ENCODE assay signal across 8 mouse cellular contexts in genomic region chr1:75264091-75264880, GRCm38 (mm10). TPM values are rescaled to one million over a fixed set of nuclear protein-coding genes. Genes with fewer than 3 reads are reported as not detected.
DNase-seq lines count a peak whose midpoint lies in the region; ATAC-seq and TF ChIP-seq lines count a peak whose summit lies in the region.

Gene Ptprn (minus strand): TSS chr1:75264502.

- DNase-seq in heart, postnatal 36 days: no peak
- DNase-seq in cerebellum, adult 2 months: peak; percentile 88 to 91
- peak; percentile 76 to 88 for DNase-seq in frontal cortex, adult 2 months (ENCODE audit: extremely low spot score in 1 of 2, low spot score in 1 of 2)
- DNase-seq in left cerebral cortex, adult 9 months (ENCODE audit: low spot score in 2 of 2): peak; percentile 68 to 87
- DNase-seq in right cerebral cortex, adult 18-20 months: peak; percentile 91
- DNase-seq in ovary, adult 18-20 months (ENCODE audit: low spot score): no peak
- no peak for DNase-seq in lung, adult 18-20 months

- ATAC-seq in heart, embryonic 12.5 days (ENCODE audit: insufficient number of reproducible peaks, low FRiP score): peak; percentile 51; the same call in 1 of the 2 replicates

- WGBS in heart, embryonic 12.5 days: 11% methylated on average over 32 of the region's 32 CpGs
- 7% methylated on average over 32 of the region's 32 CpGs for WGBS in cerebellum, adult 2 months

- H3K36me3 ChIP-seq in heart, embryonic 12.5 days: no peaks in the 10 kb centered on the region

- H3K4me3 ChIP-seq in heart, embryonic 12.5 days: peak within 1 kb of the TSS; percentile 30
- peak within 1 kb of the TSS; percentile 77 for H3K4me3 ChIP-seq in cerebellum, adult 2 months (replicated peaks; ENCODE audit: insufficient read depth, low read depth, low read length)

- H3K27me3 ChIP-seq in heart, embryonic 12.5 days (replicated peaks): peaks cover 66% of the 10 kb centered on the region
- H3K27me3 ChIP-seq in cerebellum, adult 2 months (ENCODE audit: control insufficient read depth, insufficient read depth, low read length): no peaks in the 10 kb centered on the region

- TF ChIP-seq CTCF in cerebellum, adult 2 months (IDR thresholded peaks at IDR 0.05; ENCODE audit: borderline replicate concordance, insufficient read depth, low read depth, low read length): 0 out of 2 replicates have a peak, but pooled peaks have one; percentile 15

- intact Hi-C loops in heart, postnatal 36 days (cut with DNase I): no loop called here

- peak; percentile 49; the same call in 1 of the 2 replicates for TF ChIP-seq POLR2A in cerebellum, adult 2 months (IDR thresholded peaks at IDR 0.05; ENCODE audit: borderline replicate concordance, insufficient read depth, low read length)

- H3K4me2 ChIP-seq in heart, embryonic 12.5 days: peak within 1 kb of the TSS; percentile 37

- H3K27ac ChIP-seq in heart, embryonic 12.5 days (ENCODE audit: poor library complexity, severe bottlenecking): no peak within 1 kb of the TSS
- peak within 1 kb of the TSS; percentile 63 for H3K27ac ChIP-seq in cerebellum, adult 2 months (ENCODE audit: insufficient read depth, low read length)

- H3K9me3 ChIP-seq in heart, embryonic 12.5 days (replicated peaks): no peaks in the 10 kb centered on the region

- peaks cover 5% of the 10 kb centered on the region for H3K4me1 ChIP-seq in heart, embryonic 12.5 days (replicated peaks)
- H3K4me1 ChIP-seq in cerebellum, adult 2 months (ENCODE audit: control insufficient read depth, insufficient read depth, low read length): peaks cover 3% of the 10 kb centered on the region; the same call in 1 of the 2 replicates

- no peak within 1 kb of the TSS for H3K9ac ChIP-seq in heart, embryonic 12.5 days

RNA-seq across cellular contexts. Expression of gene Ptprn, which starts in this region (rescaled TPM):
- 0.69 and 0.96 TPM in 2 replicates for polyA plus RNA-seq in heart, embryonic 12.5 days (2016; fragmentation: Nextera tagmentation; extraction: Ambion mirVana)
- total RNA-seq in heart, postnatal 36 days (2021): under 1 TPM; 0.92 to 0.95 TPM
- 172 and 180 TPM in 2 replicates for polyA plus RNA-seq in cerebellum, adult 2 months (2012; rRNA removed)
- polyA plus RNA-seq in frontal cortex, adult 2 months (2012; rRNA removed): 384 and 412 TPM in 2 replicates

Comparison
In these comparisons a context has a peak if more than half of its experiments do, and no peak if none do; other contexts are left out.
1. RNA of gene Ptprn (polyA plus RNA-seq): 384 to 412 TPM in frontal cortex, adult 2 months and 172 to 180 TPM in cerebellum, adult 2 months; 0.69 to 0.96 TPM in heart, embryonic 12.5 days; every median in the first group is over 10 times any median in the second.
2. Peak in ATAC-seq, H3K4me3 ChIP-seq and H3K4me2 ChIP-seq in heart, embryonic 12.5 days; RNA of the gene not detected or under 1 TPM.
3. DNase-seq: peak in cerebellum, adult 2 months (2 of 2), frontal cortex, adult 2 months (2 of 2), left cerebral cortex, adult 9 months (2 of 2) and right cerebral cortex, adult 18-20 months (single experiment); none in heart, postnatal 36 days (0 of 2), ovary, adult 18-20 months (single experiment) and lung, adult 18-20 months (0 of 2).